Mouse (Mus musculus) cerebellum, postnatal 36 days (tissue): Measurements from ENCODE around the gene Atp13a4.

ENCODE experiments used
- DNase-seq, 2 experiments: peaks; one replicate each; pipeline ENCODE4 v3.0.0; 2021 to 2022; ENCODE audit warnings: mixed read lengths in 2 of 2

Gene Atp13a4

GRCm38 (mm10) chr16:29544829-29545228 is at the start of gene Atp13a4:
TSS of gene Atp13a4 (minus strand) at chr16:29544864.
- DNase-seq, result no peak

DNA sequence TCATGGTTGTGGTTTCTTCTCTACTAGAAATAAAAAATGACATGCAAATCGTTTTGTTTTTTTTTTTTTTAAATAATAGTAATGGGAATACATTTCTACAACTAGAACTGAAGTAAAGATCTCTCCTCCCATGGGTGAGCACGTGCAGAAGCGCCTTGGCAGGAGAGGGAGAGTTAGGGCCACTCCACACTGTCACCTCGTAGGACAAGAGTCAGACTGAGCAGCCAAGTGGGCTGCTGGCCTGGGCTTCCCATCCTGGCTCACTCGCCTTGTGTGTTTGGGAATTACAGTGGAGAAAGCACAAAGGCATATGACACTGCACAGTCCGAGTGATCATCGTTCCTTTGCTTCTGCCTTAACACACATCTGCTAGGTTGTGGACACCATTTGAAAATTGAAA is 47.5 kb upstream of the Atp13a4 start:
- DNase-seq, result no peak

GRCm38 (mm10) chr16:29579787-29580176 is 35.1 kb upstream of the Atp13a4 start:
- no peak for DNase-seq

DNA sequence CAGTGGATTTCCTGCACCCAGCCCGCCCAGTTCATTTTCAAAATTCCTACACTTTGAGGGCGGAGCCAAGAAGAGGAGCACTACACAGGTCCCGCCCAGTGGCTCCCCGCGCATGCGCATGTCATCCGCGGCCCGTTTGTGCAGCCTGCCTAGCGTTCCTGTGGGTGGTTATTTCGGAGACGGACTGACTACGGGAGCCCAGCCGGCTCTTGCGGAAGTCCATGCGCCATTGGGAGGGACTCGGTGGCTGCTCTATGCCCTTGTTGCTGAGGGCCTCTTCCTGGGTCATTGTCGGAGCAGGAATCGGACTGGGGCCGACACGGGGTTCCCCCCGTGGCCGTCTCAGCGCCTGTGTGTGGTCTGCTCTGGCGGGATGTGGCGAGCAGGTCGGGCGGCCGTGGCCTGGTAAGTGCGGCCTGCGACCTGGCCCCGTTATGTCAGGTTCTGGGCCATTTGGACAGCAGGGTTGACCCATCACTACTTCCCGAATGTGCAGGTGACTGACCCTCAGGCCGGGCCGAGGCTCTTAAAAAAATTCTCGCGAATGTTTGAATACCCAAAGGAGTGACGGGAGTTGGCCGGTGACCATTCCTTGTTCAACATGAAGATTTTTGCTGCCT is 34.6 kb upstream of the Atp13a4 start, which contains the start of gene Opa1:
TSS of gene Opa1 (plus strand) at position 168 of the 620 bp plus-strand sequence.
- DNase-seq, result peak; percentile 93 to 100

GRCm38 (mm10) chr16:29575620-29576019 is 31.0 kb upstream of the Atp13a4 start:
- DNase-seq, result no peak

GRCm38 (mm10) chr16:29574013-29574412 is 29.3 kb upstream of the Atp13a4 start:
- DNase-seq, result no peak

DNA sequence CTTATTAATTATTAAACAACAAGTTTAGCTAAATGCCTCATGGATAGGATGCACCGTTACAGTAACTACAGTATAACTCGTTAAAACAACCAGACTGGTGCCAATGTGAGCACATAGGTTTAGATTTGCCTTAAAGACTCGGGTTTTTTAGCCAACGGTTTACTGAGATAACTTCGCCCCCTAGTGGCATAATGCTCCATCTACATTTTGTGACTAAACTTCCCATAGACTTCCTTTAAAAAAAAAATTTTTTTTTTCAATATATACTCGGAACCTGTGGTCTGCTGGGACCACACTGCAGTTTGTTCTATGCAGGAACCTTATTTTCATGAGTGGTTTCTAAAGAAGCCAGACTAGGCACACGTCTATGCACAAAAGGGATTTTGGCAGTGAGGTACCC is 16.2 kb upstream of the Atp13a4 start:
- DNase-seq, result peak; percentile 21 to 61

DNA sequence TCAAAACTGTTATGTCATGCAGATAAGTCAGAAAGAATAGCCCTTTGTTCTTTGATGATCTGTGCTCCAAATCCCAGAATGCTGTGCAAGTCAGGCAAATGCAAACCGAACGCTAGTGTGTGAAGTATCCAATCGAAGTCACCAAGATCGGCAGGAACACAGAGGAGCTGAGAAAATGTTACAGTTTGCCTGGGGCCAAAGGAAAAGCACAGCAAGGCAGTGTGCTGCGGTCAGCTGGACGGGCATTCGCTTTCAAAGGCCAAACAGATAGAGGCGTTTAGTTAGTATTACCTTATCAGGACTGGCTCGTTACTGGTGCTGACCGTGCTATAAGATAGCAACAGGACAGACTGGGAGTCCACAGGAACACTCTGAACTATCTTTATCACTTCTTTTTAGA is 15.8 kb upstream of the Atp13a4 start:
- DNase-seq, result peak in 1 of 2 experiments; percentile 20

- no peak for DNase-seq
Measured at GRCm38 (mm10) chr16:29559667-29560066, 15.0 kb upstream of the Atp13a4 start.

DNA sequence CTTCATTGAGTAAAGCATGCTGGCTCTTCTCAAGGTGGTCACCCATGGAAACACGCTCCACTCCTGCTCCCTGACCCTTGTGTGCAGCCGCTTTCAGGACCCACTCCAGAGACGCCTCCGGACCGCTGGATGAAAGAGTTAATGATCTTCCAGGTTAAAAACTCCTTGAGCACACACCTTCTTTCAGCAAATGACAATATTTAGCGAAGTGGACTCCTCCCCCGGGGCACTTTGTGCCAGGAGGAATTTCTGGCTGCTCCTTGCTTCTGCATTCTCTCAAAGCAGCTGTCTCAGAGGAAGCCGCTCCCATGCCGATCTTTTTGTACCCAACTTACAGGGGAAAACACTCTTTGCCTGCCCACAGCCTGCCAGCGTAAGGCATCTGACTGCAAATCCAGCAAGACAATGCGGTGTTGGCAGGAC is 3.4 kb downstream of the Atp13a4 start:
- DNase-seq, result no peak

GRCm38 (mm10) chr16:29539906-29540305 is 4.8 kb downstream of the Atp13a4 start:
- DNase-seq, result no peak

GRCm38 (mm10) chr16:29536411-29537204 is 8.1 kb downstream of the Atp13a4 start:
- peak in 1 of 2 experiments; percentile 6 for DNase-seq

DNA sequence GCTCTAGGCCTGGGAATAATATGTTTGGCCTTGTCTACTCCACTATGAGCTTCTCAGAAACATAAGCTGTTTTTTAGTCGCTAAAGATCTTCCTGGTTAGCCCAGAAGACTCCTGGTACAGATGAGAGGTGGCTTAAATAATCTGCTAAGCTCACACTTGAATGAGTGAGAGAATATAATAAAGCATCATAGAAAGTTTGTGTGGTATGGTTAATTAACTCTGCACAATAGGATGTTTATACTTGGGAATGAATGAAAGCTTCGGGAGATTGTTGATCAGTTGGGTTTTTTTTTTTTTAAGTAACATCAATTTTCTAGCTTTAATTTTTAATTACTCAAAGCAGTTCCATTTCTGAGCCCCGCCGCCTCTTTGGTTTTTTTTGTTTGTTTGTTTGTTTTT is 8.8 kb downstream of the Atp13a4 start:
- DNase-seq, result no peak

- no peak for DNase-seq
Measured at GRCm38 (mm10) chr16:29533641-29534040, 11.0 kb downstream of the Atp13a4 start.

- DNase-seq, result no peak
Measured at GRCm38 (mm10) chr16:29527085-29527484, 17.6 kb downstream of the Atp13a4 start.

DNA sequence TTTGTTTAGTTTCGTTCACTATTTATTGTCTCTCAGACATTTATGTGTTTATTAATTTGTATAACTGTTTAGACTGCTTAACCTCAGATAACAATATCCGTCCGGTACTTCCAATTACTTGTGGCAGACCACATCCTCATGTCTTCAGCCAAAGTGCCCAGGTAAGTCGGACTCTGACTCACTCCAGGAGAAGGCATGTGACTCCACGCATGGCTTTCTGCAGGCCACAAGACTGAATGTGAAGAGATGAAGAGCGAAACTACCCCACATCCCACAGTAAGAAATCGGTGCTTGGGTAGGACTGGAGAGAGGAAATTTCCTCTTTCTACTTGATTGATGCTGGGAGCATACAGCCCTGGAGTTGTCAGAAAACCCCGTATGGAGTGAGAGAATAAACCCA is 18.1 kb downstream of the Atp13a4 start:
- no peak for DNase-seq

DNA sequence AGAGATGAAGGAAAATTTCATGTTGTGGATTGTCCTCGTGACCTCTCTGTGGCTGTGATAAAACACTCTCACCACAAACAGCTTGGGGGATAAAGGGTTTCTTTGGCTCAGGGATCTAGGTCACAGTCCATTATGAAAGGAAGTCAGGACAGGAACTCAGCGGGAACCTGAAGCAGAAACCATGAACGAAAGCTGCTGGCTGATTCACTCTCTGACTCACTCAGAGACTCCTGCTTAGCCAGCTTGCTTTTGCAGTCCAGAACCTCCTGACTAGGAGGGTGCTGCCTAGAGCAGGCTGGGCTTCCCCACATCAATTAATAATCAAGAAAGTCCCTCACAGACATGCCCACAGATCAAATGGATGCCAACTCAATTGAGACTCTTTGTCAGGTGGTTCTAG is 32.2 kb downstream of the Atp13a4 start:
- DNase-seq, result peak; percentile 15 to 28

GRCm38 (mm10) chr16:29510743-29511142 is 33.9 kb downstream of the Atp13a4 start:
- DNase-seq, result no peak

DNA sequence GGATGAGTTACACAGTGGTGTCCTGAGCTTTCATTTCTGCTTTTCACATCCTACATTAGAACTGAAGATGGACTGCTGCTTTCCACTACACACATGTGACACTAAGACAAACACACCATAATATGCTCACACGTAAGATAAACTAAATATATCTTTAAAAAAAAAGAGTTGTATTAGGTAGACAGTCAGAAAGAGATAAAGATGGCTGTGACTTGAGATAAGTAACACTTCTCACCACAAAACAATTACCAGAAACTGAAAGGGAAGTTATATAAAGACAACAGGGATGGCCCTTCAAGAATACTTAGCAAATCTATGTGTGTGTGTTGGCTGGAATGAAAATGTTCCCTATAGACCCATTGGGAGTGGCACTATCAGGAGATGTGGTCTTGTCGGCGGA is 34.8 kb downstream of the Atp13a4 start:
- no peak for DNase-seq

GRCm38 (mm10) chr16:29504671-29505070 is 40.0 kb downstream of the Atp13a4 start:
- DNase-seq, result peak in 1 of 2 experiments; percentile 6

DNA sequence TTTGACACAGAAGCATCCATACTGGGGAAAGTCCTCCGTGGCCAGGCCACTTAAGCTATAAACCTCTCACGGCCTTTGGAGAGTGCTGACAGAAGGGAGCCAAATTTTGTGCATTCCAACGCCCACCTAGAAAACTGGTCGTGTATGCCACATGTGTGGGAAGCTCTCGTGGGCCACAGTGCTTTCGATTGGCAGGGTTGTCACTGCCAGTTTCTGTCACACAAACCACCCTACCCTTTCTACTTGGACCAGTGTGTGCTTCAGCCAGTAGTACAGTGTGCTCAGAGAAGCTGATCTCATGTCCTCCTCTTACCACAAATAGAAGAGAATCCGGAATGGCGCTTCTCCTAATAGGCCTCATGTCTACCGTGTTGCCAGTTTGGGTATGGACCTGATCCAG is 40.5 kb downstream of the Atp13a4 start:
- DNase-seq, result no peak

DNA sequence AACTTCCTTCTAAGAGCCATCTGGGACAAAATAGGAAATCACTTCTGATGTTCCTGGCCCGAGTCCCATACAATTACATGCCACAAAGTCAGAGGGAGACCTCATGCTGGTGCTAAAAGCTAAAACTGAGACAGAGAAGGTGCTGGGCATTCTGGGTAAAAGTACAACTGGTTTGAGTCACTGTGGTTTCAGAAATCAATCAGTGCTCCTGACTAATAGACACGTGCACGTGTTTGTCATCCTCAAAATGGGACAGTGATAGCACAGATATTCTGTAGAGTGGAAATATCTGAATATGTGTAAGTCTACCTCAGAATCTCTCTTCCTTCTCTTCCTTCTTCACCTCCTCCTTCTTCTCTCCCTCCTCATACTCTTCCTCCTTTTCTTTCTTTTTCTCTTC is 53.6 kb downstream of the Atp13a4 start:
- DNase-seq, result no peak

GRCm38 (mm10) chr16:29481439-29481838 is 63.2 kb downstream of the Atp13a4 start:
- no peak for DNase-seq

- DNase-seq, result no peak
Measured at GRCm38 (mm10) chr16:29480396-29480795, 64.3 kb downstream of the Atp13a4 start.
